Mouse (Mus musculus) gastrocnemius, postnatal 4 days (tissue): Measurements from ENCODE around the gene Med31. TPM values are rescaled to one million over a fixed set of nuclear protein-coding genes. Genes with fewer than 3 reads are reported as not detected.
A peak's percentile ranks its signal among the peaks of the same experiment; 100 is the strongest.

ENCODE experiments used
- DNase-seq, 2 experiments: peaks; one replicate each; pipeline ENCODE4 v3.0.0; 2021 to 2022; ENCODE audit warnings: low spot score in 2 of 2, mixed read lengths in 2 of 2
- long read RNA-seq, 2 experiments: library from polyadenylated mRNA; stranded (forward); transcript quantifications; one replicate each; pipeline ENCODE4 v2.0.0; 2021
- total RNA-seq, 2 experiments: library from RNA; stranded (reverse); gene quantifications; 2 replicates each; pipeline ENCODE4 v1.2.3; 2021

The Med31 gene
- 10 to 100 TPM; 10.8 to 12.0 TPM for total RNA-seq
- long read RNA-seq, experiment 1, transcript Med31-201 (4 exons, 1,161 nt), result major isoform, 9 of 13 reads
- long read RNA-seq, experiment 1, partial matches to known transcripts, result 1 of 13 reads
- long read RNA-seq, experiment 1, other reads (novel, unspliced or antisense), result 0 of 13 reads
- long read RNA-seq, experiment 2, transcript Med31-201 (4 exons, 1,161 nt), result major isoform, 13 of 14 reads
- long read RNA-seq, experiment 2, partial matches to known transcripts, result 1 of 14 reads
- long read RNA-seq, experiment 2, other reads (novel, unspliced or antisense), result 0 of 14 reads

GRCm38 (mm10) chr11:72215410-72215797, at the start of gene Med31:
Med31 (minus strand) TSS chr11:72215592.
- DNase-seq, result peak in 1 of 2 experiments; percentile 70

- DNase-seq, result no peak
These were observed 41.0 kb upstream of the Med31 start for GRCm38 (mm10) chr11:72256441-72256840.

- no peak for DNase-seq
These were observed 40.2 kb upstream of the Med31 start for GRCm38 (mm10) chr11:72255629-72256028.

- no peak for DNase-seq
These were observed 29.9 kb upstream of the Med31 start for GRCm38 (mm10) chr11:72245196-72245753.

- no peak for DNase-seq
These were observed 24.9 kb upstream of the Med31 start for GRCm38 (mm10) chr11:72240062-72240860.

- DNase-seq, result peak; percentile 29 to 64
These were observed 18.6 kb upstream of the Med31 start for GRCm38 (mm10) chr11:72234013-72234412.

GRCm38 (mm10) chr11:72232991-72233390, 17.6 kb upstream of the Med31 start:
- DNase-seq, result no peak

- DNase-seq, result no peak
These were observed 16.7 kb upstream of the Med31 start for GRCm38 (mm10) chr11:72232068-72232467.

- no peak for DNase-seq
These were observed 13.1 kb upstream of the Med31 start for GRCm38 (mm10) chr11:72228513-72228912.

- no peak for DNase-seq
These were observed 11.5 kb upstream of the Med31 start for GRCm38 (mm10) chr11:72226901-72227300.

GRCm38 (mm10) chr11:72226020-72226791, 10.8 kb upstream of the Med31 start:
- no peak for DNase-seq

- DNase-seq, result peak; percentile 60 to 72
These were observed 9.5 kb upstream of the Med31 start for GRCm38 (mm10) chr11:72224865-72225264.

- DNase-seq, result no peak
These were observed 8.0 kb upstream of the Med31 start for GRCm38 (mm10) chr11:72223414-72223813.

- peak; percentile 41 to 73 for DNase-seq
These were observed 5.9 kb upstream of the Med31 start for GRCm38 (mm10) chr11:72221278-72221677.

- DNase-seq, result no peak
These were observed 1.7 kb upstream of the Med31 start for GRCm38 (mm10) chr11:72217116-72217515.

- peak; percentile 85 to 94 for DNase-seq
These were observed 592 bp downstream of the Med31 start for GRCm38 (mm10) chr11:72214591-72215409.

GRCm38 (mm10) chr11:72207834-72208377, 7.5 kb downstream of the Med31 start:
- DNase-seq, result no peak

GRCm38 (mm10) chr11:72207204-72207833, 8.1 kb downstream of the Med31 start, which contains the start of the genes 4933427D14Rik and Txndc17:
4933427D14Rik (minus strand) TSS chr11:72207459.
Txndc17 (plus strand) TSS chr11:72207547.
- DNase-seq, result peak; percentile 76 to 87
